Mouse (Mus musculus) heart, postnatal 0 days (tissue): Measurements from ENCODE around the gene Gabrb1.

Experiments
- CTCF ChIP-seq: IDR thresholded peaks from 2 replicates; pipeline ENCODE4 v1.5.1; 2016; ENCODE audit warnings: antibody characterized with exemption, control low read depth, low read depth
- EP300 ChIP-seq: IDR thresholded peaks from 2 replicates; pipeline ENCODE4 v1.6.1; 2016; ENCODE audit warnings: antibody characterized with exemption, low read depth

- TF ChIP-seq CTCF (no peak), EP300 (no peak)
Observed at GRCm38 (mm10) chr5:71639804-71640203, 18.1 kb upstream of the Gabrb1 start.
